Mouse (Mus musculus) hindbrain, embryonic 11.5 days (tissue): ENCODE results near the gene Myo3b. TPM values are rescaled to one million over a fixed set of nuclear protein-coding genes. Genes with fewer than 3 reads are reported as not detected.

Source experiments
- ATAC-seq: fragments of 200-750 bp; cut with Nextera tagmentation; 2 replicates; pipeline ENCODE4 v1.8.0; 2017; ENCODE audit warnings: mild to moderate bottlenecking, moderate TSS enrichment, moderate library complexity; ENCODE audit not compliant: low FRiP score
- DNase-seq: peaks from one replicate; pipeline ENCODE4 v3.0.0-alpha.2; 2015; ENCODE audit warnings: low spot score
- H3K27ac ChIP-seq: fragments of 300-500 bp; sonication (generic); 2 replicates; pipeline ENCODE4 v1.5.1; 2014; ENCODE audit warnings: mild to moderate bottlenecking, low read depth, low read length
- H3K27me3 ChIP-seq: fragments of 300-500 bp; sonication (generic); 2 replicates; pipeline ENCODE4 v1.6.1; 2014; ENCODE audit warnings: mild to moderate bottlenecking, low read length, moderate library complexity, mixed read lengths; ENCODE audit not compliant: control insufficient read depth, insufficient read depth
- H3K36me3 ChIP-seq: fragments of 300-500 bp; sonication (generic); 2 replicates; pipeline ENCODE4 v1.6.1; 2014; ENCODE audit warnings: mild to moderate bottlenecking, low read length, moderate library complexity, mixed read lengths; ENCODE audit not compliant: control insufficient read depth, insufficient read depth
- H3K4me1 ChIP-seq: fragments of 300-500 bp; sonication (generic); replicated peaks from 2 replicates; pipeline ENCODE4 v1.6.1; 2014; ENCODE audit warnings: low read length, mixed read lengths; ENCODE audit not compliant: control insufficient read depth, insufficient read depth
- H3K4me2 ChIP-seq: fragments of 300-500 bp; sonication (generic); replicated peaks from 2 replicates; pipeline ENCODE4 v1.6.1; 2014; ENCODE audit warnings: mild to moderate bottlenecking, low read depth, low read length
- H3K4me3 ChIP-seq: fragments of 300-500 bp; sonication (generic); 2 replicates; pipeline ENCODE4 v1.5.1; 2014; ENCODE audit warnings: low read depth, low read length
- H3K9ac ChIP-seq: fragments of 300-500 bp; sonication (generic); 2 replicates; pipeline ENCODE4 v1.6.1; 2014; ENCODE audit warnings: low read depth, low read length
- H3K9me3 ChIP-seq: fragments of 300-500 bp; sonication (generic); 2 replicates; pipeline ENCODE4 v1.6.1; 2016; ENCODE audit warnings: low read length; ENCODE audit not compliant: control insufficient read depth
- WGBS: fragments of 180-500 bp; shearing (Covaris S2); extraction: QIAGEN DNeasy Blood & Tissue Kit; methylation state at CpG from one replicate; pipeline ENCODE4 v1.1.7; 2014; 5-methylcytosine and 5-hydroxymethylcytosine counted together
- polyA plus RNA-seq: library from polyadenylated mRNA; unstranded; fragments of >200 nt; fragmentation: Nextera tagmentation; extraction: Ambion mirVana; gene quantifications from 2 replicates; pipeline ENCODE4 v1.2.1, GENCODE M21; 2014

The Myo3b gene
- polyA plus RNA-seq, 1 experiment from 2014 or later, result 0.09 TPM

DNA sequence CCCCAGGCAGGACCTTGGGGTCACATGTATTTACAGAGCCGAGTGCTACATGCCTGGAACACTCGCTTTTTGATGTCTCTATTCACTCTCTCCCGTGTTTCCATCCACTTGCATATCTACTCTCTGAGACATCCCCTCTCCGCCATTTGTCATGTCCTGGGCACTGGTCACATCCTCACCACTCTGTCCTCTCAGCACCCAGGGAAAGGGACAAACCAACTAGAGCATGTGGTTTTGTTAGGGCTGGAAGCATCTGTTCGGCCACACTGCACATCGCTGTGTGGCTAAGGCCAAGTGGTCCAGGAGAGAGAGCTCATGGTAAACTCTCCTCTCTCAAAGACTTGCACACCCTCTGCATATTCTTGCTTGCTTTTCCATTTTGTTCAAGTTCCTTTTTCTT is 361.4 kb downstream of the Myo3b start:
- no peak overlapping the region for H3K9ac ChIP-seq
- 82% methylated on average over 6 of the region's 6 CpGs for WGBS
- H3K27ac ChIP-seq, result no peak overlapping the region
- no peaks in the 10 kb centered on the region for H3K4me1 ChIP-seq
- no peak overlapping the region for H3K4me2 ChIP-seq
- DNase-seq (no peak), ATAC-seq (no peak)
- no peaks in the 10 kb centered on the region for H3K36me3 ChIP-seq
- no peaks in the 10 kb centered on the region for H3K27me3 ChIP-seq
- no peak overlapping the region for H3K4me3 ChIP-seq
- H3K9me3 ChIP-seq, result no peaks in the 10 kb centered on the region

DNA sequence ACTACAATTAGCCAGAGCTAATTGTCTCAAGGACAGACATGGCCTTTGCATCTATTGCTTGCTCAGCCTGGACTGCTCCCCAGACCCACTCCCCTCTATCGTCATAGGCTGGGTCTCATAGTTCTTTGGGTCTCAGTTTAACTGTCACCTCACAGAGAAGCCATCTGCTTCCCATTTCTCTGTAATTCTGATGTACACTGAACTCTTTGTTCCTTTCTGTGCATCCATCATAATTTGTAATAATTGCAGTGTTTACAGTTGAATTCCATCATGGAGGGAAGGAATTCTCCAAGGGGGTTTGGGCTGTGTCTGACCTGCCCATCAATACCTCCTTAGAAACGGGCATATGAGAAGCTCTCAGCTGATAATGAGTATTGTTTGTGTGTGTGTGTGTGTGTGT is 365.4 kb downstream of the Myo3b start:
- no peaks in the 10 kb centered on the region for H3K36me3 ChIP-seq
- H3K9ac ChIP-seq, result no peak overlapping the region
- H3K4me3 ChIP-seq, result no peak overlapping the region
- WGBS, result 62% methylated on average over 2 of the region's 2 CpGs
- no peaks in the 10 kb centered on the region for H3K4me1 ChIP-seq
- DNase-seq, result no peak
- H3K27ac ChIP-seq, result no peak overlapping the region
- no peaks in the 10 kb centered on the region for H3K27me3 ChIP-seq
- no peaks in the 10 kb centered on the region for H3K9me3 ChIP-seq
- no peak for ATAC-seq
- H3K4me2 ChIP-seq, result no peak overlapping the region

GRCm38 (mm10) chr2:70406846-70407245 is 367.9 kb downstream of the Myo3b start:
- no peaks in the 10 kb centered on the region for H3K27me3 ChIP-seq
- WGBS, result 87% methylated on average over 5 of the region's 5 CpGs
- no peaks in the 10 kb centered on the region for H3K36me3 ChIP-seq
- H3K9ac ChIP-seq, result no peak overlapping the region
- ATAC-seq, result no peak
- no peak overlapping the region for H3K4me3 ChIP-seq
- no peaks in the 10 kb centered on the region for H3K9me3 ChIP-seq
- H3K27ac ChIP-seq, result no peak overlapping the region
- H3K4me2 ChIP-seq, result no peak overlapping the region
- no peaks in the 10 kb centered on the region for H3K4me1 ChIP-seq
- DNase-seq, result no peak

GRCm38 (mm10) chr2:70407729-70408128 is 368.8 kb downstream of the Myo3b start:
- 72% methylated on average over 5 of the region's 5 CpGs for WGBS
- no peak for DNase-seq
- no peaks in the 10 kb centered on the region for H3K27me3 ChIP-seq
- no peaks in the 10 kb centered on the region for H3K36me3 ChIP-seq
- H3K9me3 ChIP-seq, result no peaks in the 10 kb centered on the region
- ATAC-seq, result no peak
- H3K4me2 ChIP-seq, result no peak overlapping the region
- H3K9ac ChIP-seq, result no peak overlapping the region
- no peak overlapping the region for H3K27ac ChIP-seq
- no peaks in the 10 kb centered on the region for H3K4me1 ChIP-seq
- no peak overlapping the region for H3K4me3 ChIP-seq

- Histone ChIP-seq H3K4me1 (no peaks in the 10 kb centered on the region), H3K4me3 (no peak overlapping the region), H3K27ac (no peak overlapping the region), H3K4me2 (no peak overlapping the region), H3K9ac (no peak overlapping the region), H3K36me3 (no peaks in the 10 kb centered on the region), H3K27me3 (no peaks in the 10 kb centered on the region), H3K9me3 (no peaks in the 10 kb centered on the region)
- ATAC-seq (no peak), DNase-seq (no peak)
- WGBS, result 60% methylated on average over 4 of the region's 4 CpGs
Measured at GRCm38 (mm10) chr2:70410298-70410885, 371.5 kb downstream of the Myo3b start.

- Histone ChIP-seq H3K36me3 (no peaks in the 10 kb centered on the region), H3K27me3 (no peaks in the 10 kb centered on the region), H3K9ac (no peak overlapping the region), H3K4me2 (no peak overlapping the region), H3K9me3 (no peaks in the 10 kb centered on the region), H3K4me3 (no peak overlapping the region), H3K4me1 (no peaks in the 10 kb centered on the region), H3K27ac (no peak overlapping the region)
- ATAC-seq (no peak), DNase-seq (no peak)
- WGBS, result 82% methylated on average over 13 of the region's 13 CpGs
Measured at GRCm38 (mm10) chr2:70412315-70412714, 373.4 kb downstream of the Myo3b start.

GRCm38 (mm10) chr2:70414386-70414785 is 375.5 kb downstream of the Myo3b start:
- Histone ChIP-seq H3K27ac (no peak overlapping the region), H3K9me3 (no peaks in the 10 kb centered on the region), H3K36me3 (no peaks in the 10 kb centered on the region), H3K4me2 (no peak overlapping the region), H3K4me3 (no peak overlapping the region), H3K9ac (no peak overlapping the region), H3K4me1 (no peaks in the 10 kb centered on the region), H3K27me3 (no peaks in the 10 kb centered on the region)
- ATAC-seq (no peak), DNase-seq (no peak)
- 96% methylated on average over 1 of the region's 1 CpGs for whole genome bisulfite sequencing

DNA sequence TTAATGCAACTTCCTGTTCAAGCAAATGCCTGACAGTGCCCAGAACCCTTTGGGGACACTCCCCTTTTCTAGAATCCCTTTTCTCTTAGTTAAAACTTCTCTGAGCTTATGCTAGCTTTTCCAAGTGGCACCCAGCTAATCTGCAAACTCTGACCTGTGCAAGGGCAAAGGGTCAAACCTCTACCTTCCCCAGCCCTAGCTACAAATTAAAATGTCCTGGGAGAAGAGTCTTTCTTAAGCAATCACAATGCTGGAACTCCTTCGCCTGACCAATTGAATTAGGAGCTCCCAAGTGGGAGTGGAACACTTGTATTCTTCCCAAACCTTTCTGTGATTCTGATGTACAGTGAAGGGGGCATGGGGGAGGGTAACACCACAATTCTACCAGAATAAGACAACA is 376.6 kb downstream of the Myo3b start:
- 80% methylated on average over 1 of the region's 1 CpGs for WGBS
- no peaks in the 10 kb centered on the region for H3K36me3 ChIP-seq

DNA sequence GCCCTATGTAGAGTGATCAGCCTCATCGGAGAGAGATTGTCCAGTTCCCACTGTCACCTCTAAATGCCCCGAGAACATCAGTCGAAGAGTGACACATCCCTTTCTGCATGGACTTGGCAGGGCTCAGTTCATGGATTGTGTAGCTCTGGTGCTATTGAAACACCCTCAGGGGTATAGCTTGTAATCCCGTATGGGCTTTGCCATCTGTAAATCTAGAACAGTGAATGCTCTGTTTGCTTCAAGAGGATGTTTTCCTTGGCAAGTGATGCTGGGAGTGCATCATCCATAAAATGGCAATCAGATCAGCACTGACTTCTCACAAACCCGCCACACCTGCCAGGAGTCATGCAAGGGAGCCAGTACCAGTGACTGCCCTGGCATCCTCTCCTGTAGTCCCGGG is 380.4 kb downstream of the Myo3b start:
- Histone ChIP-seq H3K4me1 (no peaks in the 10 kb centered on the region), H3K4me2 (no peak overlapping the region), H3K4me3 (no peak overlapping the region), H3K36me3 (no peaks in the 10 kb centered on the region), H3K9me3 (no peaks in the 10 kb centered on the region), H3K27me3 (no peaks in the 10 kb centered on the region), H3K27ac (no peak overlapping the region), H3K9ac (no peak overlapping the region)
- ATAC-seq (no peak), DNase-seq (no peak)
- 87% methylated on average over 6 of the region's 6 CpGs for WGBS

More for the DNA sequence above, 376.6 kb downstream of the Myo3b start:
- Histone ChIP-seq H3K4me1 (no peaks in the 10 kb centered on the region), H3K4me2 (no peak overlapping the region), H3K4me3 (no peak overlapping the region), H3K9me3 (no peaks in the 10 kb centered on the region), H3K9ac (no peak overlapping the region), H3K27ac (no peak overlapping the region), H3K27me3 (no peaks in the 10 kb centered on the region)
- no peak for DNase-seq
- no peak for ATAC-seq
